Mouse (Mus musculus) adipocyte (in vitro differentiated cells): ENCODE data around the gene Tmem63b.

Source experiments
- DNase-seq: peaks from one replicate; pipeline ENCODE4 v3.0.0-alpha.2; 2016; ENCODE audit warnings: low spot score

Tmem63b gene

GRCm38 (mm10) chr17:45686716-45687115 is at the start of gene Tmem63b:
Gene Tmem63b (minus strand): TSS chr17:45686905.
- DNase-seq = no peak

GRCm38 (mm10) chr17:45735382-45736310 is 48.9 kb upstream of the Tmem63b start:
- DNase-seq = peak; percentile 82

- no peak for DNase-seq
These were observed 48.2 kb upstream of the Tmem63b start for GRCm38 (mm10) chr17:45734881-45735280.

- DNase-seq = no peak
These were observed 47.6 kb upstream of the Tmem63b start for GRCm38 (mm10) chr17:45734333-45734732.

- DNase-seq = no peak
These were observed 47.1 kb upstream of the Tmem63b start, which contains the start of gene 1600014C23Rik for GRCm38 (mm10) chr17:45733735-45734301. Gene 1600014C23Rik (minus strand): TSS chr17:45733844.

- DNase-seq = no peak
These were observed 46.5 kb upstream of the Tmem63b start for GRCm38 (mm10) chr17:45733038-45733734.

GRCm38 (mm10) chr17:45731172-45731864 is 44.6 kb upstream of the Tmem63b start:
- peak; percentile 92 for DNase-seq

GRCm38 (mm10) chr17:45730696-45731095 is 44.0 kb upstream of the Tmem63b start:
- DNase-seq = peak; percentile 82

- DNase-seq = peak; percentile 25
These were observed 42.7 kb upstream of the Tmem63b start for GRCm38 (mm10) chr17:45729387-45729786.

GRCm38 (mm10) chr17:45727983-45728723 is 41.4 kb upstream of the Tmem63b start:
- no peak for DNase-seq

GRCm38 (mm10) chr17:45727481-45727880 is 40.8 kb upstream of the Tmem63b start:
- no peak for DNase-seq

GRCm38 (mm10) chr17:45726249-45726648 is 39.5 kb upstream of the Tmem63b start:
- no peak for DNase-seq

- no peak for DNase-seq
These were observed 37.8 kb upstream of the Tmem63b start for GRCm38 (mm10) chr17:45724574-45724921.

GRCm38 (mm10) chr17:45723732-45724573 is 37.2 kb upstream of the Tmem63b start:
- peak; percentile 87 for DNase-seq

- DNase-seq = peak; percentile 74
These were observed 31.6 kb upstream of the Tmem63b start for GRCm38 (mm10) chr17:45718323-45718722.

GRCm38 (mm10) chr17:45711525-45711924 is 24.8 kb upstream of the Tmem63b start:
- DNase-seq = no peak

GRCm38 (mm10) chr17:45710407-45710806 is 23.7 kb upstream of the Tmem63b start:
- no peak for DNase-seq

GRCm38 (mm10) chr17:45709829-45710228 is 23.1 kb upstream of the Tmem63b start:
- DNase-seq = no peak

- DNase-seq = no peak
These were observed 21.5 kb upstream of the Tmem63b start for GRCm38 (mm10) chr17:45708179-45708578.

- no peak for DNase-seq
These were observed 20.7 kb upstream of the Tmem63b start for GRCm38 (mm10) chr17:45707376-45707775.
